Mouse (Mus musculus) neural tube, embryonic 11.5 days (tissue): ENCODE measurements at regions not wholly inside any gene's neighbourhood (a gene's known extent, or its start where the extent isn't known, plus 50 kb on each side); places are given as distances from the start of the nearest gene placed in this dataset.

ENCODE experiments used
- ATAC-seq: fragments of 200-750 bp; cut with Nextera tagmentation; 2 replicates; pipeline ENCODE4 v1.8.0; 2017; ENCODE audit warnings: moderate number of reproducible peaks, mild to moderate bottlenecking, moderate TSS enrichment, moderate library complexity; ENCODE audit not compliant: insufficient read depth, low FRiP score, low TSS enrichment
- DNase-seq: peaks from one replicate; pipeline ENCODE4 v3.0.0-alpha.2; 2015; ENCODE audit warnings: low spot score
- H3K27ac ChIP-seq: fragments of 300-500 bp; sonication (generic); 2 replicates; pipeline ENCODE4 v1.5.1; 2014; ENCODE audit warnings: low read depth, mild to moderate bottlenecking, low read length
- H3K27me3 ChIP-seq: fragments of 300-500 bp; sonication (generic); 2 replicates; pipeline ENCODE4 v1.6.1; 2014; ENCODE audit warnings: mild to moderate bottlenecking, low read length, mixed read lengths; ENCODE audit not compliant: control insufficient read depth, insufficient read depth
- H3K36me3 ChIP-seq: fragments of 300-500 bp; sonication (generic); 2 replicates; pipeline ENCODE4 v1.6.1; 2014; ENCODE audit warnings: mild to moderate bottlenecking, low read length, moderate library complexity, mixed read lengths; ENCODE audit not compliant: control insufficient read depth, insufficient read depth
- H3K4me1 ChIP-seq: fragments of 300-500 bp; sonication (generic); 2 replicates; pipeline ENCODE4 v1.6.1; 2014; ENCODE audit warnings: low read length, mixed read lengths; ENCODE audit not compliant: control insufficient read depth, insufficient read depth
- H3K4me2 ChIP-seq: fragments of 300-500 bp; sonication (generic); 2 replicates; pipeline ENCODE4 v1.6.1; 2014; ENCODE audit warnings: low read depth, mild to moderate bottlenecking, moderate library complexity
- H3K4me3 ChIP-seq: fragments of 300-500 bp; sonication (generic); 2 replicates; pipeline ENCODE4 v1.5.1; 2014; ENCODE audit warnings: low read depth, low read length
- H3K9ac ChIP-seq: fragments of 300-500 bp; sonication (generic); 2 replicates; pipeline ENCODE4 v1.6.1; 2014; ENCODE audit warnings: mild to moderate bottlenecking, low read length
- H3K9me3 ChIP-seq: fragments of 300-500 bp; sonication (generic); 2 replicates; pipeline ENCODE4 v1.6.1; 2016; ENCODE audit warnings: low read length; ENCODE audit not compliant: control insufficient read depth
- WGBS: fragments of 180-500 bp; shearing (Covaris S2); extraction: QIAGEN DNeasy Blood & Tissue Kit; methylation state at CpG from one replicate; pipeline ENCODE4 v1.1.7; 2014; 5-methylcytosine and 5-hydroxymethylcytosine counted together

DNA sequence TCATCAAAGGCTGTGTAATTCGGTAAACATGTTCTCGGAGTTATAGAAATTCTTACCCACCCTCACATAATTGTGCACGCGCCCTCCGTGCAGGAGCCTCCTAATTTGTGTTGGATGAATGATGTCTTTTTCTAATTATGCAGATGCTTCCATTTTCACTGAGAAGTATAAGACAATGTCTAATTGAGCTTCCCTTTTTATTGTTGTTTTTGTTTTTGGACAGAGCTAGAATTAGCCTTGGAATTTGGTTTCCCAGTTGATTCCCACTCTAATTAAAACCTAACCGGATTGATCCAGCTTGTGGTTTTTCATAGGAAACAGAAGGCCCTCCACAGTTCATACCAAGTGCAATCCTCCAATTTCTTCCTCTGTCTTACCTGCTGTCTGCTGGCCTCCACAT lies 616.2 kb upstream of the Nrp1 start:
- Histone ChIP-seq H3K36me3 (no peaks in the 10 kb centered on the region), H3K9ac (no peak overlapping the region), H3K4me1 (no peaks in the 10 kb centered on the region), H3K4me3 (no peak overlapping the region), H3K4me2 (no peak overlapping the region), H3K9me3 (no peaks in the 10 kb centered on the region), H3K27me3 (no peaks in the 10 kb centered on the region), H3K27ac (no peak overlapping the region)
- WGBS: 95% methylated on average over 6 of the region's 6 CpGs
- no peak for ATAC-seq
- DNase-seq: no peak

- DNase-seq (no peak), ATAC-seq (no peak)
- H3K4me1 ChIP-seq: no peaks in the 10 kb centered on the region
- H3K4me2 ChIP-seq: no peak overlapping the region
- no peak overlapping the region for H3K9ac ChIP-seq
- no peak overlapping the region for H3K4me3 ChIP-seq
- no peak overlapping the region for H3K27ac ChIP-seq
- no peaks in the 10 kb centered on the region for H3K36me3 ChIP-seq
- 90% methylated on average over 4 of the region's 4 CpGs for WGBS
- H3K9me3 ChIP-seq: no peaks in the 10 kb centered on the region
- H3K27me3 ChIP-seq: no peaks in the 10 kb centered on the region
Measured at GRCm38 (mm10) chr8:127745221-127745620, 613.2 kb upstream of the Nrp1 start.

DNA sequence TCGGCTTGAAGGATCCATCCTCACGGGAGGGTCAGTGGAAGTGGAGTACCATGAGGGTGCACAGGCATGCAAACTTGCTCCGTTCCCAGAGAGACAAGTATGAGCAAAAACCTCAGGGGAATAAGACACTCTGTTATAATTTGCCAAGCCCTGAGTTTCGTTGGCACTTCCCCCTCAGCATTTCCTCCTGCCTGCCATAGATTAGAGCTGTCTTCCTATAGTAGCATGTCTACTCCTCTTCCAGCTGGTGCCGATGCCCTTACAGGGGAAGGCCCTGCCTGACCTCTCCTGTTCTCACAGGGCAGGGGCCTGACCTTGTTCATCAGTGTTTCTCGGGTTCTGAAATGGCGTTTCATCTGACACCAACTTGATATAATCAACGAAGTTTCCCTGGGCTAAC lies 611.9 kb upstream of the Nrp1 start:
- ATAC-seq: no peak
- DNase-seq: no peak
- no peaks in the 10 kb centered on the region for H3K9me3 ChIP-seq
- no peak overlapping the region for H3K4me2 ChIP-seq
- no peak overlapping the region for H3K4me3 ChIP-seq
- H3K36me3 ChIP-seq: no peaks in the 10 kb centered on the region
- no peaks in the 10 kb centered on the region for H3K4me1 ChIP-seq
- WGBS: 82% methylated on average over 8 of the region's 8 CpGs
- no peaks in the 10 kb centered on the region for H3K27me3 ChIP-seq
- no peak overlapping the region for H3K27ac ChIP-seq
- H3K9ac ChIP-seq: no peak overlapping the region

- DNase-seq: no peak
- Histone ChIP-seq H3K36me3 (no peaks in the 10 kb centered on the region), H3K27ac (no peak overlapping the region), H3K4me2 (no peak overlapping the region), H3K27me3 (no peaks in the 10 kb centered on the region), H3K9me3 (no peaks in the 10 kb centered on the region), H3K4me1 (no peaks in the 10 kb centered on the region), H3K4me3 (no peak overlapping the region), H3K9ac (no peak overlapping the region)
- WGBS: 75% methylated on average over 5 of the region's 5 CpGs
- ATAC-seq: no peak
Measured at GRCm38 (mm10) chr8:127752871-127753270, 605.5 kb upstream of the Nrp1 start.

- Histone ChIP-seq H3K9me3 (no peaks in the 10 kb centered on the region), H3K4me1 (no peaks in the 10 kb centered on the region), H3K4me2 (no peak overlapping the region), H3K9ac (no peak overlapping the region), H3K27me3 (no peaks in the 10 kb centered on the region), H3K4me3 (no peak overlapping the region), H3K36me3 (no peaks in the 10 kb centered on the region), H3K27ac (no peak overlapping the region)
- DNase-seq: no peak
- WGBS: 87% methylated on average over 5 of the region's 5 CpGs
- no peak for ATAC-seq
Measured at GRCm38 (mm10) chr8:127753793-127754565, 604.4 kb upstream of the Nrp1 start.

- no peak overlapping the region for H3K27ac ChIP-seq
- no peak for DNase-seq
- no peaks in the 10 kb centered on the region for H3K4me1 ChIP-seq
- no peaks in the 10 kb centered on the region for H3K27me3 ChIP-seq
- no peak overlapping the region for H3K9ac ChIP-seq
- H3K4me2 ChIP-seq: no peak overlapping the region
- 77% methylated on average over 2 of the region's 2 CpGs for WGBS
- H3K4me3 ChIP-seq: no peak overlapping the region
- H3K36me3 ChIP-seq: no peaks in the 10 kb centered on the region
- ATAC-seq: no peak
- H3K9me3 ChIP-seq: no peaks in the 10 kb centered on the region
Measured at GRCm38 (mm10) chr8:127757396-127757795, 601.0 kb upstream of the Nrp1 start.

- no peak for DNase-seq
- Histone ChIP-seq H3K4me3 (no peak overlapping the region), H3K36me3 (no peaks in the 10 kb centered on the region), H3K27me3 (no peaks in the 10 kb centered on the region), H3K4me1 (no peaks in the 10 kb centered on the region), H3K9ac (no peak overlapping the region), H3K9me3 (no peaks in the 10 kb centered on the region), H3K27ac (no peak overlapping the region), H3K4me2 (no peak overlapping the region)
- WGBS: 89% methylated on average over 5 of the region's 5 CpGs
- no peak for ATAC-seq
Measured at GRCm38 (mm10) chr8:127759906-127760305, 598.5 kb upstream of the Nrp1 start.

- Histone ChIP-seq H3K4me3 (no peak overlapping the region), H3K4me1 (no peaks in the 10 kb centered on the region), H3K36me3 (no peaks in the 10 kb centered on the region), H3K9me3 (no peaks in the 10 kb centered on the region), H3K4me2 (no peak overlapping the region), H3K9ac (no peak overlapping the region), H3K27me3 (no peaks in the 10 kb centered on the region), H3K27ac (no peak overlapping the region)
- DNase-seq (no peak), ATAC-seq (no peak)
- WGBS: 92% methylated on average over 5 of the region's 5 CpGs
Measured at GRCm38 (mm10) chr8:127765199-127765598, 593.2 kb upstream of the Nrp1 start.

GRCm38 (mm10) chr8:127768311-127768710 lies 590.1 kb upstream of the Nrp1 start:
- WGBS: 50% methylated on average over 3 of the region's 3 CpGs
- Histone ChIP-seq H3K9ac (no peak overlapping the region), H3K27ac (no peak overlapping the region), H3K36me3 (no peaks in the 10 kb centered on the region), H3K4me1 (no peaks in the 10 kb centered on the region), H3K4me2 (no peak overlapping the region), H3K4me3 (no peak overlapping the region), H3K27me3 (no peaks in the 10 kb centered on the region), H3K9me3 (no peaks in the 10 kb centered on the region)
- ATAC-seq (0 out of 2 replicates have a peak, but pooled peaks have one; percentile 35), DNase-seq (no peak)
